Mouse (Mus musculus): ENCODE results near the gene Mrpl1. TPM values are rescaled to one million over a fixed set of nuclear protein-coding genes. Genes with fewer than 3 reads are reported as not detected.

The Mrpl1 gene
- total and polyA plus RNA-seq, 3 experiments = 3.1 to 50.9 (median 42.5) TPM

DNA sequence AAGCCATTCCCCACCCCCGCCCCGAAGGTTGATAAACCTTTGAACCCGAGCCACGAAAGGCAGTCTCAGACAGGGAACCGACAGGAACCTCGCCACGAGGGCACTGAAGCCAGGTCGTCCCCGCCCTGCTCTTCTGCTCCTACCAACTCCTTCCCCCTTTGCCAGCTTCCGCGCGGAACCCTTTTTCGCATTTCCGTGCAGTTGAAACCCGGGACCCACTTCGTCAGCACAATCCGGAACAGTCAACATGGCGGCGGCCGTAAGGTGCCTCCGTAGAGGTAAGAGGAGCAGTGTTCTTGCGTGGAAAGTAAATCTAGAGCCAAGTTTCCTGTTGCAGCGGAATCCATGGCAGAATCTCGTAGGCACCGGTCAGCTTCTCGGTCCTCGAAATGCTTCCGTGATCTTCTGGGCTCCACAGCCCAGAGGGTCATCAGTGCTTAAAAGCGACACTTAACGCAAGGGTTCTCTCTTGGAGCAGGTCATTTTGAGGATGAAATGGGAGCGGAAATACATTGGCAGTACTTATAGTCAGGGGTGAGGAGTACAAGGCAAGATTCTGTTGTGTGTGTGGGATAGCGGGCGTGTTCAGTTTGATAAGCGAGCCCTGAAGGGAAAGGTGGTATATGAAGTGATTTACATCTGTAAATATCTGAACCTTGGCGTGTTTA is 757 bp downstream of the Mrpl1 start:
- ATAC-seq (ENCODE audit: extremely low read depth, insufficient number of reproducible peaks, low FRiP score, poor library complexity, severe bottlenecking) = peak; percentile 96
- Histone ChIP-seq H3K27me3 (ENCODE audit: insufficient read depth, low read length) (no peaks in the 10 kb centered on the region), H3K36me3 (replicated peaks) (peaks cover 27% of the 10 kb centered on the region), H3K9me3 (replicated peaks) (no peaks in the 10 kb centered on the region), H3K4me3 (ENCODE audit: low read depth, low read length) (peak overlapping the region; percentile 73), H3K4me1 (ENCODE audit: insufficient read depth, low read depth, low read length) (peaks cover 25% of the 10 kb centered on the region)
- TF ChIP-seq POLR2AphosphoS5 (IDR thresholded peaks at IDR 0.05; ENCODE audit: insufficient replicate concordance, low read depth, low read length) (peak; percentile 31; the same call in 1 of the 2 replicates), GATA2 (IDR thresholded peaks at IDR 0.05; ENCODE audit: borderline replicate concordance, low read depth, low read length) (no peak)
- DNase-seq (ENCODE audit: low spot score) = peak; percentile 59

GRCm38 (mm10) chr5:96218648-96219047 is 9.4 kb downstream of the Mrpl1 start:
- no peak for DNase-seq (ENCODE audit: low spot score)
- H3K9me3 ChIP-seq (replicated peaks) = no peaks in the 10 kb centered on the region

GRCm38 (mm10) chr5:96219512-96219911 is 10.2 kb downstream of the Mrpl1 start:
- Histone ChIP-seq H3K27me3 (ENCODE audit: insufficient read depth, low read length) (no peaks in the 10 kb centered on the region), H3K4me3 (ENCODE audit: low read depth, low read length) (no peak overlapping the region), H3K36me3 (replicated peaks) (peaks cover 64% of the 10 kb centered on the region), H3K4me1 (ENCODE audit: insufficient read depth, low read depth, low read length) (peaks cover 30% of the 10 kb centered on the region), H3K9me3 (replicated peaks) (no peaks in the 10 kb centered on the region)
- no peak for TF ChIP-seq CTCF (IDR thresholded peaks at IDR 0.05; ENCODE audit: low read depth, low read length)
- TF ChIP-seq POLR2AphosphoS5 (IDR thresholded peaks at IDR 0.05; ENCODE audit: insufficient replicate concordance, low read depth, low read length) = no peak
- TF ChIP-seq GATA1 (IDR thresholded peaks at IDR 0.05; ENCODE audit: borderline replicate concordance, low read length) = no peak
- TF ChIP-seq GATA2 (IDR thresholded peaks at IDR 0.05; ENCODE audit: borderline replicate concordance, low read depth, low read length) = no peak
- TF ChIP-seq TAL1 (conservative IDR thresholded peaks at IDR 0.05; ENCODE audit: low read depth, low read length) = no peak
- DNase-seq (ENCODE audit: low spot score) = no peak
- ATAC-seq (ENCODE audit: extremely low read depth, insufficient number of reproducible peaks, low FRiP score, poor library complexity, severe bottlenecking) = no peak

More at GRCm38 (mm10) chr5:96218648-96219047, 9.4 kb downstream of the Mrpl1 start:
- Histone ChIP-seq H3K27me3 (ENCODE audit: insufficient read depth, low read length) (no peaks in the 10 kb centered on the region), H3K4me3 (ENCODE audit: low read depth, low read length) (no peak overlapping the region), H3K36me3 (replicated peaks) (peaks cover 65% of the 10 kb centered on the region), H3K4me1 (ENCODE audit: insufficient read depth, low read depth, low read length) (peaks cover 30% of the 10 kb centered on the region)
- no peak for ATAC-seq (ENCODE audit: extremely low read depth, insufficient number of reproducible peaks, low FRiP score, poor library complexity, severe bottlenecking)
- TF ChIP-seq POLR2AphosphoS5 (IDR thresholded peaks at IDR 0.05; ENCODE audit: insufficient replicate concordance, low read depth, low read length) (no peak), TAL1 (conservative IDR thresholded peaks at IDR 0.05; ENCODE audit: low read depth, low read length) (no peak), GATA1 (IDR thresholded peaks at IDR 0.05; ENCODE audit: borderline replicate concordance, low read length) (no peak)

GRCm38 (mm10) chr5:96221298-96221697 is 12.0 kb downstream of the Mrpl1 start:
- H3K36me3 ChIP-seq (replicated peaks) = peaks cover 70% of the 10 kb centered on the region
- H3K9me3 ChIP-seq (replicated peaks) = no peaks in the 10 kb centered on the region
- no peak for DNase-seq (ENCODE audit: low spot score)
- H3K27me3 ChIP-seq (ENCODE audit: insufficient read depth, low read length) = no peaks in the 10 kb centered on the region
- peak; percentile 42 for ATAC-seq (ENCODE audit: extremely low read depth, insufficient number of reproducible peaks, low FRiP score, poor library complexity, severe bottlenecking)
- no peak overlapping the region for H3K4me3 ChIP-seq (ENCODE audit: low read depth, low read length)
- TF ChIP-seq GATA2 (IDR thresholded peaks at IDR 0.05; ENCODE audit: borderline replicate concordance, low read depth, low read length) (no peak), CTCF (IDR thresholded peaks at IDR 0.05; ENCODE audit: low read depth, low read length) (no peak), GATA1 (IDR thresholded peaks at IDR 0.05; ENCODE audit: borderline replicate concordance, low read length) (no peak), POLR2AphosphoS5 (IDR thresholded peaks at IDR 0.05; ENCODE audit: insufficient replicate concordance, low read depth, low read length) (no peak), TAL1 (conservative IDR thresholded peaks at IDR 0.05; ENCODE audit: low read depth, low read length) (no peak)
- peaks cover 30% of the 10 kb centered on the region for H3K4me1 ChIP-seq (ENCODE audit: insufficient read depth, low read depth, low read length)

- H3K36me3 ChIP-seq (replicated peaks) = peaks cover 72% of the 10 kb centered on the region
- no peak overlapping the region for H3K4me3 ChIP-seq (ENCODE audit: low read depth, low read length)
- ATAC-seq (ENCODE audit: extremely low read depth, insufficient number of reproducible peaks, low FRiP score, poor library complexity, severe bottlenecking) = no peak
- DNase-seq (ENCODE audit: low spot score) = no peak
- peaks cover 28% of the 10 kb centered on the region for H3K4me1 ChIP-seq (ENCODE audit: insufficient read depth, low read depth, low read length)
- TF ChIP-seq GATA1 (IDR thresholded peaks at IDR 0.05; ENCODE audit: borderline replicate concordance, low read length) (no peak), TAL1 (conservative IDR thresholded peaks at IDR 0.05; ENCODE audit: low read depth, low read length) (no peak), CTCF (IDR thresholded peaks at IDR 0.05; ENCODE audit: low read depth, low read length) (no peak), POLR2AphosphoS5 (IDR thresholded peaks at IDR 0.05; ENCODE audit: insufficient replicate concordance, low read depth, low read length) (no peak), GATA2 (IDR thresholded peaks at IDR 0.05; ENCODE audit: borderline replicate concordance, low read depth, low read length) (no peak)
- H3K9me3 ChIP-seq (replicated peaks) = no peaks in the 10 kb centered on the region
- H3K27me3 ChIP-seq (ENCODE audit: insufficient read depth, low read length) = no peaks in the 10 kb centered on the region
Measured at GRCm38 (mm10) chr5:96221812-96222585, 12.7 kb downstream of the Mrpl1 start.

- TF ChIP-seq CTCF (IDR thresholded peaks at IDR 0.05; ENCODE audit: low read depth, low read length) (no peak), POLR2AphosphoS5 (IDR thresholded peaks at IDR 0.05; ENCODE audit: insufficient replicate concordance, low read depth, low read length) (no peak), GATA1 (IDR thresholded peaks at IDR 0.05; ENCODE audit: borderline replicate concordance, low read length) (no peak), TAL1 (conservative IDR thresholded peaks at IDR 0.05; ENCODE audit: low read depth, low read length) (no peak), GATA2 (IDR thresholded peaks at IDR 0.05; ENCODE audit: borderline replicate concordance, low read depth, low read length) (no peak)
- ATAC-seq (ENCODE audit: extremely low read depth, insufficient number of reproducible peaks, low FRiP score, poor library complexity, severe bottlenecking) = no peak
- no peaks in the 10 kb centered on the region for H3K9me3 ChIP-seq (replicated peaks)
- peaks cover 72% of the 10 kb centered on the region for H3K36me3 ChIP-seq (replicated peaks)
- H3K27me3 ChIP-seq (ENCODE audit: insufficient read depth, low read length) = no peaks in the 10 kb centered on the region
- no peak for DNase-seq (ENCODE audit: low spot score)
- H3K4me1 ChIP-seq (ENCODE audit: insufficient read depth, low read depth, low read length) = peaks cover 23% of the 10 kb centered on the region
- no peak overlapping the region for H3K4me3 ChIP-seq (ENCODE audit: low read depth, low read length)
Measured at GRCm38 (mm10) chr5:96222964-96223363, 13.7 kb downstream of the Mrpl1 start.
